Mouse (Mus musculus): Measurements from ENCODE around the gene Txlna. TPM values are rescaled to one million over a fixed set of nuclear protein-coding genes. Genes with fewer than 3 reads are reported as not detected.

Txlna gene
- polyA plus RNA-seq, 1 experiment, result 22.7 TPM

DNA sequence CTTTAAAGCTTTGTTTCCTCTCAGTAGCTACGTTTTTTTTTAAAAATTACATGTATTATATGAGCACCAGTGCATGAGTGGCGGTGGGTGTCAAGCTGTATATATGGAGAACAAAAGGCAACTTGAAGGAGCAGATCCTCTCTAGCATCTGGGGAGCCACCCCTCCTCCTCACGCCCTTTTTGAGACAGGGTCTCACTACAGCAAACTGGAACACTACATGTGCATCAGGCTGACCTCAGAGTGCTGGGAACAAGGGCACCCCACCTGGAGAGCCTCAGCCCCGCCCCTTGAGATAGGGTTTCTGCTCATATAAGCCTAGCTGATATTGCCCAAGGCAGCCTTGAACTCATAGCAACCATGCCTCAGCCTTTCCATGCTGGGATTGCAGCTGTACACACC is 15.4 kb downstream of the Txlna start:
- DNase-seq, result no peak
- Histone ChIP-seq H3K36me3 (ENCODE audit: control insufficient read depth, insufficient read depth, low read length) (peaks cover 2% of the 10 kb centered on the region), H3K27ac (ENCODE audit: insufficient read depth, low read depth, low read length) (peak overlapping the region; percentile 74; the same call in 1 of the 2 replicates), H3K4me1 (ENCODE audit: control insufficient read depth, insufficient read depth, low read length) (peaks cover 12% of the 10 kb centered on the region), H3K27me3 (replicated peaks; ENCODE audit: control insufficient read depth, insufficient read depth, low read length) (no peaks in the 10 kb centered on the region), H3K4me3 (ENCODE audit: insufficient read depth, low read depth, low read length) (no peak overlapping the region)
- TF ChIP-seq POLR2A (IDR thresholded peaks at IDR 0.05; ENCODE audit: low read depth, low read length), result no peak
- no peak for TF ChIP-seq CTCF (conservative IDR thresholded peaks at IDR 0.05; ENCODE audit: insufficient read depth, insufficient read length, low read depth, low read length)
- 55% methylated on average over 4 of the region's 4 CpGs for WGBS

- peaks cover 2% of the 10 kb centered on the region for H3K36me3 ChIP-seq (ENCODE audit: control insufficient read depth, insufficient read depth, low read length)
- peak; percentile 58 for DNase-seq
- H3K4me3 ChIP-seq (ENCODE audit: insufficient read depth, low read depth, low read length), result peak overlapping the region; percentile 13; the same call in 1 of the 2 replicates
- peaks cover 12% of the 10 kb centered on the region for H3K4me1 ChIP-seq (ENCODE audit: control insufficient read depth, insufficient read depth, low read length)
- no peaks in the 10 kb centered on the region for H3K27me3 ChIP-seq (replicated peaks; ENCODE audit: control insufficient read depth, insufficient read depth, low read length)
- peak overlapping the region; percentile 74 for H3K27ac ChIP-seq (ENCODE audit: insufficient read depth, low read depth, low read length)
- WGBS, result 7% methylated on average over 6 of the region's 6 CpGs
- TF ChIP-seq POLR2A (IDR thresholded peaks at IDR 0.05; ENCODE audit: low read depth, low read length) (no peak), CTCF (conservative IDR thresholded peaks at IDR 0.05; ENCODE audit: insufficient read depth, insufficient read length, low read depth, low read length) (no peak)
Observed at GRCm38 (mm10) chr4:129625029-129625370, 15.9 kb downstream of the Txlna start.

DNA sequence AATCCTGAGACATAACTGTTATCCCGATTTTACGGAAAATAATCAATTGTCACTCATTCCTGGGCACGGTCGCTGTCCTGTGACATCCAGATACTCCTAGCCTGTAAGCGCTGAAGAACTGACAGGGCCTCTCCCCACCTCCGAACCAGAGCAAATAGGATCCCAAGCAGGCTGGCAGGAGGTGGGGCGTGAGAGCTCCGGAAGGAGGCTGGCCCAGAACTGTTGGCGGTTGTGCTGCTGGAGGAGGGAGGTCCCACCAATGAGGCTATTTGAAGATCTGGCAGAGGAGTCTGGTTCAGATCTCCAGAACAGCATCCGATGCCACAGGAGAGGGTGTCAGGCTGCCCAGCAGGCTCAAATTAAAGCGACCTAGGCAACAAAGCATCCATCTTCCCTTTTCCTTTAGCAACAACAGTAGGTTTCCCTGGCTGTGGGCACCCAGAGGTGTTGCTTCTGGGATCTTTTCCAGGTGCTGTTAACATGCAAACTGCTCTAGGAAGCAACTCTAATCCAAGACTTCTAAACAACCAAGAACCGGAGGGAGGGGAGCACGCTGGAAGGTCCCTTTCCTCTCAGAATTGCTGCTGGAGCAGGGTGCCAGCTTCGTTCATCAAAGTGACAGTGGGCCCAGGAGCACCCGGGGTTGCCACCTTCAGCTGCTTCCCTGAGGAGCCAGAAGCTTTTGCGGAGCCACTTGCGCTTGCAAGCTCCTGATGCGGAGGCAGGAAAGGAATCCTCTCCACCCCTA is 16.4 kb downstream of the Txlna start:
- peak; percentile 94 for DNase-seq
- WGBS, result under 1% methylated on average over 18 of the region's 18 CpGs
- peak overlapping the region; percentile 83 for H3K27ac ChIP-seq (ENCODE audit: insufficient read depth, low read depth, low read length)
- H3K4me3 ChIP-seq (ENCODE audit: insufficient read depth, low read depth, low read length), result peak overlapping the region; percentile 84
- peaks cover 2% of the 10 kb centered on the region for H3K36me3 ChIP-seq (ENCODE audit: control insufficient read depth, insufficient read depth, low read length)
- TF ChIP-seq POLR2A (IDR thresholded peaks at IDR 0.05; ENCODE audit: low read depth, low read length) (no peak), CTCF (conservative IDR thresholded peaks at IDR 0.05; ENCODE audit: insufficient read depth, insufficient read length, low read depth, low read length) (no peak)
- H3K4me1 ChIP-seq (ENCODE audit: control insufficient read depth, insufficient read depth, low read length), result peaks cover 12% of the 10 kb centered on the region
- no peaks in the 10 kb centered on the region for H3K27me3 ChIP-seq (replicated peaks; ENCODE audit: control insufficient read depth, insufficient read depth, low read length)

GRCm38 (mm10) chr4:129623681-129624091 is 17.2 kb downstream of the Txlna start, which contains the start of gene Ccdc28b:
Ccdc28b (minus strand) TSS chr4:129623947.
- under 1% methylated on average over 10 of the region's 10 CpGs for WGBS
- Histone ChIP-seq H3K4me1 (ENCODE audit: control insufficient read depth, insufficient read depth, low read length) (peaks cover 14% of the 10 kb centered on the region), H3K36me3 (ENCODE audit: control insufficient read depth, insufficient read depth, low read length) (no peaks in the 10 kb centered on the region; the same call in 1 of the 2 replicates), H3K4me3 (ENCODE audit: insufficient read depth, low read depth, low read length) (peak within 1 kb of the TSS; percentile 84), H3K27me3 (replicated peaks; ENCODE audit: control insufficient read depth, insufficient read depth, low read length) (no peaks in the 10 kb centered on the region), H3K27ac (ENCODE audit: insufficient read depth, low read depth, low read length) (peak within 1 kb of the TSS; percentile 83)
- peak; percentile 77 for DNase-seq
- TF ChIP-seq POLR2A (IDR thresholded peaks at IDR 0.05; ENCODE audit: low read depth, low read length) (no peak), CTCF (conservative IDR thresholded peaks at IDR 0.05; ENCODE audit: insufficient read depth, insufficient read length, low read depth, low read length) (no peak)

DNA sequence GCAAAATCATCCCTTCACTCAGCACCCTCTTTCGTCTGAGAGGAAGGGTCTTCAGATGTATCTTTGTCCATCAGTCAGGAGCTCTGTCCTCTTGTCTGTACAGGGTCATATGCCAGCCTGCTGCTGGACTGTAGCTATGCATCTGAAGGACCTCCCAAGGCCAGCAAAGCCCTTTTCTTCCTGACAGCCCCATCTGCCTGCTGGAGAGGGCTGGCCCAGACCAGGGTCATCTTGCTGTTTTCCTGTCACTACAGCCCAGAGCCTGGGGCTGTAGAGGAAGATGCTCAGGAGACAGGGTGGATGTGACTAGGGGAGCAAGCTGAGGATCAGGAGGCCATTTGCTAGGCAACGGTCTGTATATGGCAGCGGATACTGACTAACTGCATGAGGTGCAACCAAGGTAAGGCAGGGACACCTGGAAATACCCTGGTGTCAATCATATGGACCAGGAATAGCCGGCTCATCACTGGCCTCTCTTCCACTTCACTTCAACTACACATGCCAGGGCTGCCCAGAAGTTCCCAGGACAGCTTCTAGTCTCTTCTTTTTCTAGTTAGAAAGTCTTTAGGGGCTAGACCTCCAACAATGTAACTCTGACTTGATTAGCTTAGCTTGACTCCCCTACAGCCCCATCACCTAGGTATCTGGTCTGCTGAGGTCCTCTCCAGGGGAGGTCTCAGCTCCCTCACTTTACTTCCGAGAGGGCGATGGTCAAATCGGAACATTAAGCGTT is 17.9 kb downstream of the Txlna start:
- TF ChIP-seq POLR2A (IDR thresholded peaks at IDR 0.05; ENCODE audit: low read depth, low read length) (no peak), CTCF (conservative IDR thresholded peaks at IDR 0.05; ENCODE audit: insufficient read depth, insufficient read length, low read depth, low read length) (no peak)
- no peak for DNase-seq

DNA sequence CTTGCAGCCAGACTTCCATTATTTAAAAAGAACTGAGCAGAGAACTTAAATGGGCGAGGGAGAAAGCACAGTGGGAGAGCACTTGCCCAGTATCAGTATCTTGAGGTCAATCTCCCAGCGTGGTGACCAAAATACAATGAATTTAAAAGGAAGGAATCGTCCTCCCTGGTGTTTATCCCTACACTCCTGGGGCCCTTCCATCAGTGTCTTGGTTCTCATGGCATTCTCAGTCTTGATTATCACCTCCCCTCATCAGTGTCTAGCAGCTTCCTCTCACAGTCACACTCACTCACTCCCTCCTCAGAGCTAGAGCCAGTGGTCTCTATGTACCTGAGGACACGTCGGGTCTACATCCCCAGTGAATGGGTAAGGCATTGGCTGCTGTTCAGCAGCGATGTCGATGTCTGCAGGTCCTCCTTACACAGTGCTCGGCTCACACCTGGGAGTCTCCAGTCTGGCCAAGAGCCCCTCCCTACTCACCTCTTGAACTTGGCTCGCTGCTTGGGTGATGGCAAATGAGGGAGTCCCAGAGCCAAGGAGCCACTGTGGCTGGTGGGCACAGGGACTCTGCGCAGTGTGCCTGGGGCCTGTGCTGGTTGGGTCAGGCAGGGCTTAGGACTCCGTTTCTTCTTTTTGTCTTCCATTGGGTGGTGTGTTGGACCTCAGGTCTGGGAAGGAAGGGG is 18.6 kb downstream of the Txlna start:
- no peaks in the 10 kb centered on the region for H3K36me3 ChIP-seq (ENCODE audit: control insufficient read depth, insufficient read depth, low read length)
- no peak for TF ChIP-seq POLR2A (IDR thresholded peaks at IDR 0.05; ENCODE audit: low read depth, low read length)
- TF ChIP-seq CTCF (conservative IDR thresholded peaks at IDR 0.05; ENCODE audit: insufficient read depth, insufficient read length, low read depth, low read length), result no peak
- H3K27ac ChIP-seq (ENCODE audit: insufficient read depth, low read depth, low read length), result peak overlapping the region; percentile 62
- H3K27me3 ChIP-seq (replicated peaks; ENCODE audit: control insufficient read depth, insufficient read depth, low read length), result no peaks in the 10 kb centered on the region
- DNase-seq, result no peak
- H3K4me1 ChIP-seq (ENCODE audit: control insufficient read depth, insufficient read depth, low read length), result peaks cover 19% of the 10 kb centered on the region
- 79% methylated on average over 11 of the region's 11 CpGs for WGBS
- H3K4me3 ChIP-seq (ENCODE audit: insufficient read depth, low read depth, low read length), result 0 out of 2 replicates have a peak overlapping the region, but pooled peaks have one; percentile 84

More for the DNA sequence above, 17.9 kb downstream of the Txlna start:
- H3K4me3 ChIP-seq (ENCODE audit: insufficient read depth, low read depth, low read length), result peak overlapping the region; percentile 84
- 15% methylated on average over 8 of the region's 8 CpGs for WGBS
- no peaks in the 10 kb centered on the region for H3K36me3 ChIP-seq (ENCODE audit: control insufficient read depth, insufficient read depth, low read length)
- no peaks in the 10 kb centered on the region for H3K27me3 ChIP-seq (replicated peaks; ENCODE audit: control insufficient read depth, insufficient read depth, low read length)
- peak overlapping the region; percentile 20; the same call in 1 of the 2 replicates for H3K27ac ChIP-seq (ENCODE audit: insufficient read depth, low read depth, low read length)
- H3K4me1 ChIP-seq (ENCODE audit: control insufficient read depth, insufficient read depth, low read length), result peaks cover 19% of the 10 kb centered on the region
